Mouse (Mus musculus): Measurements from ENCODE around the gene Oprm1. TPM values are rescaled to one million over a fixed set of nuclear protein-coding genes. Genes with fewer than 3 reads are reported as not detected.

Gene Oprm1
- polyA plus RNA-seq, 2 experiments from 2014 or later: 1.1 to 2.0 TPM

DNA sequence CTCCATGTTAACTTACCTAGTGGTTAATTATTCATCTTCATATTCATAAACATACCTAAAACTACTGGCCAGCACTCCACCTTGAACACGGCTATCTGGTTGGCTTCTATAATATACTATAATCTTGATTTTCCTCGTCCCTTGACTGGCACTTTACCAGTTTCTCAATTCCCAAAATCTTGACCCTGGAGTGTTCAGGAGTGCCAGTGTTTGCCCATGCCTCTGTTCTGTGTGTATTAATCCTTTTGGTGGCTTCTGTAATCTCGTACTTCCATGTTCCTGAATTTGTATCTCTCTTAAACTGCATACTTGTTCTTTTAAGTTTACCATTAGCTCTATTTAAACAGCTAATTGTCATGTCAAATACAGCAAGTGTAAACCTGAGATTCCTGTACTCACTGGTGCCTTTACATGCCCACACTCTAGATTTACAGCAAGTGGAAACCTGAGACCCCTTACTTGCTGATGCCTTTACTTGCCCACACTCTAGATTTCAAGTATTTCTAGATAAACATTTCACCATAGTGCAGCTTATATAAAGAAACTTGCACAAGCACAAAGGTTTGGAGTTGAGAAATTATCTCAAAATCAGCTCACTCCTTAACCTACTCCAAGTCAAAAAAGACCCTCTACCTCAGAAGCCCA is 138.5 kb downstream of the Oprm1 start:
- ATAC-seq: no peak

DNA sequence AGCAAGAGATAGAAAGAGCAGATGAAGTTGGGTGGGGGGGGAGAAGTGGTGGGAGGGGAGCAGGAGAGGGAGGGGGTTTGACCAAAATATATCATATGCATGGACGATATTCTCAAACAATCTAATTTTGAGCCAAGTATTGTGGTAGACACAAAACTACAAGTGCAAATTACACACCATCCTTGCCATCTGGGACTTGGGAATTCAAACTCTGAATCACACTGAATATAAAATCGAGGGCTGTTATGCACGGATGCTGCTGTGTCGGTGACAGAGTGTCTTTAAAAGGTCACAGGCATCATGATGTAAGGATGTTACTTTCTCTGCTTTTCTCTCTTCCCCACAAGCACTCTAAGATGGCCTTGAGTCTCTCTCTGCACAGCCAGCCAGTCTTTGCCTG is 141.8 kb downstream of the Oprm1 start:
- ATAC-seq: no peak

DNA sequence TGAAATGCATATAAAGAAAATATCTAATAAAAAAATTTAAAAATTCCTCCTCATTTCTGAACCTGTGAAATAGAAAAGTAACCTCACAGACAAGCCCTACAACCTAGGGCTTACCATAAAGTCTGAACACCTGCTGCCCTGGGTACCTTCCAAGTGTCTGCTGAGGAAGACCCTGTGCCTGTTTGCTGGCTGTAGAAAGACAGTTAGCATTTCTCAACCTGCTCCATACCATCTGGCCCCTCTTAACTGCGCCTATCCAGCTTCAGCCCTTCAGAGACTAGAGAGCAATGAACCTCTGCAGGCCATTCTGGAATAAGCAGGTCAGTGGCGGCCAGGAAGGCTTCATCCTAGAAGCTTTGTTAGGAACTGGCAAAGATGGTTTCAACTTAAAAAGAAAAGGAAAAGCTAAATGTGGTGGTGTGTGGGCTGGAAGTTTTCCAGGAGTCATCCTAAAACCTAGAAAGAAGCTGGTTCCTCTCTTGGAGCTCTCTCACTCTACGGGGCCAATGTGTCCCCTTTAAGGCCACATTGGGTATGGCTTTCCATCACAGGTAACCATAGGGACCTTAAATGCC is 143.6 kb downstream of the Oprm1 start:
- ATAC-seq: no peak

DNA sequence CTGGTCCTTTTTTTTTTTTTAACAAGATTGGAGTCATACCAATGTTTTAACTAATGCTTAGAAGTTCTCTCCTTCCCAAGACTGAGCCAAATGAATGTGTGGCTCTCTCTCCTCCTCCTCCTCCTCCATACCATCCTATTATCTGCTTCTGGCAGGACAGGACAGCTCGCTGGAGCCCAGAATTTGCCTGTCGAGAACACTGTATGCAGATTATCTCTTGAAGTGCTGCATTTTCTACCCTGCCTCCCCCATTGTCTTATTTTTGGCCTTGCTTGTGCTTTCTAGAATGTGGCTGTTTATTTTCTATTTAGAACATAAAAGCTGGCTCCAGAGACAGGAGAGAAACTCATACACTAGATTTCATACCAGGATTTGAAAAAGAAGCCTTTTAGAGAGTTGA is 151.5 kb downstream of the Oprm1 start:
- no peak for ATAC-seq

DNA sequence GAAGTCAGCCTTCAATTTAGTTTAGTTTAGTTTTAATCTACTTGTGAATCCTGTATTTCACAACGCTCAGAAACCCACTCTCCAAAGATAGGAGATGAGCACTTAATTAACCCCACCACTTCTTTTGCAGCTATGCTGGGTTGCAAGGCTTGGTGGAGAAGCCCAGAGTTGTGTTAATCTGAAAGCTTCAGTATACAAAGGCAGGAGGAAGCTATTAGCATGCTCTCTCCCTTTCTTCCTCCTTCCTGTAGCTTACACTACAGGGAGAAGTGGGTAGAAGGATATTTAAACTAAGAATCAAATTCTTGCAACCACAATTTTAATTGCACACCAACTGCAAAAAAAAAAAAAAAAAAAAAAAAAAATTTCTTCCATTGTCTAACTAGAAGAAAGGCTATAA is 157.7 kb downstream of the Oprm1 start:
- ATAC-seq: no peak

DNA sequence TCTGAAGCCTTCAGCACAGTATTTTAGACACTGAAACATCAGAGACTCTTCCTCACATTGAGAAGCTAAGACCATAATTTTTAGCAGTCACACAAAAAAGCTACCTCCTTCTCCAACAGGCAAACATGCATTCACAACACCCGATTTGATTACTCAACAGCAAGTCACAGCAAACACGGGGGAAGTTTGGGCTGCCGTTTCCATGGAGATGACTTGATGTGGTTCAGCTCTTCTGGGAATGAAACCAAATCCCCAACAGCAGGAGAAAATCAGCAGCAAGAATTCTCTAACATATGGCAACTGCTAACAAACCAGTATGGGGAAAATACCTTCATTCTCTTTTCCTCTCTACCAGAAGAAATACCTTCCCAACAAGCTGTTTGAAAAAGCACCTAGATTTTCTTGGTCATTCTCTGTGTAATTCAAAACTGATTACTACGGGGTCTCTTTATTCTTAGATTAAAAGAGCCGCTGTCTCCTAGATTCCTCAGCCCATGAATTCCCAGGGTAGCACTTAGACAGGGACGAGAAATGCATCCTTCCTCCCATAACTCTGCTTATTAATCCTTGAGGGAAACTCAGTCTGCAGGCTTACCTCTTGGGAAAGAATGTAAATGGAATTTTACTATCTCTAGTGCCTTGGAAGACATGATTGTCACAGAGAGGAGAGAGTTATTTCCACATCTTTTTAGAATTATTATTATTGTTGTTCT is 158.4 kb downstream of the Oprm1 start:
- ATAC-seq: no peak

DNA sequence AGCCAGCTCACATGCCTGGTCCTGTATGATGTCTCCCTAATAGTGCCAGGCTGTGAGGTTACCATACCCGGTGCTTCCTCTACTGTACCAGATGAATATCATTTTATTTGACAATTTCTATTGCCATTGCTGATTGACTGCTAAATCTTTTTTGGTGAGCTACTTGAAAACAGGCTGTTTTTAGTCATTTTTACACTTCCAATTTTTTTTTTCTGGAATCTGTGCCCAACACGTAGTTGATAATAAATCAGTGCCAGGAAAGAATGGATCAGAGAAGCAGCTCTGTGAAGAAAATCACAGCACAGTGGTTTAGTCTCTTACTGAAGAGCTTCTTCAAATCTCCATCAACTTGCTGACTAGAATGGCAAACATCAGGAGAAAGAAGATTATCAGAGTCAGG is 168.4 kb downstream of the Oprm1 start:
- no peak for ATAC-seq

DNA sequence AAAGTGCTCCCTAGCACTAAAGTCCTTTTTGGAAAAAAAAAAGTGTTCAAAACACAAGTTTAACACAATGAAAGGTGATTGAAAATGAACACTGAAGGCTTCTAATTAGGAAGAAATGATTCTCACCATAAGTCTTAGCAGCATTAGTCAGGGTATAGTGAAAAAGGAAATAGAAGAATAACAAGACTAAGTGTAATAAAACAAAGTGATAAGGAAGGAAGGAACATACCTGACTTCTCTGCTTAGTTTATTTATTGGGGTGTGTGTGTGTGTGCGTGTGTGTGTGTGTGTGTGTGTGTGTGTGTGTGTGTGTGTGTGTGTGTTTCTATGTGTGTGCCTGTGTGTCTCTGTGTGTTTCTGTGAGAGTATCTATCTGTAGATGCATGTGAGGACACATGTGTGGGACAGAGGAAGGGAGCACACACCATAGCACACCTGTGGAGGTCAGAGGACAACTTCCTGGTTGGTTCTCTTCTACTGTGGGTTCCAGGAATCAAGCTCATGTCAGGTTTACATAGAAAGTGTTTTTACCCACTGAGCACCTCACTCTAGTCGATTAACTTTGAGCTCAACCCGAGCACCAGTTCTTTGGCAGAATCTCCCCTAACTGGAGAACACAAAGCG is 169.4 kb downstream of the Oprm1 start:
- peak; percentile 49 for ATAC-seq

DNA sequence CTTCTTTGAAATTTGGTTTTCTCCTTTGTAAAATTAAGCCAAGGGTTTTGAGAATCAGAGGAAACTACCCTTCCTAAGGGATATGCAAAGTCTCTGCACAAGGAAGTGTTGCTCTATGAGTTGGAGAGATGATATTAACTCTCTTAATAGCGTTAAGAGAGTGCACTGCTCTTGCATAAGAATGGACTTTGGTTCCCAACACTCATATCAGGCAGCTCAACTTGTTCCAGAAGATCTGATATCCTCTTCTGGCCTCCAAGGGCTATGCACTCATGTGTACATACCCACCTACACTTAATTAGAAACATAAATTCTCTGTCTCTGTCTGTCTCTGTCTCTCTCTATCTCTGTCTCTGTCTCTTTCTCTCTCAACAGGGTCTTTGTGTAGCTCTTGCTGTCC is 170.6 kb downstream of the Oprm1 start:
- no peak for ATAC-seq

DNA sequence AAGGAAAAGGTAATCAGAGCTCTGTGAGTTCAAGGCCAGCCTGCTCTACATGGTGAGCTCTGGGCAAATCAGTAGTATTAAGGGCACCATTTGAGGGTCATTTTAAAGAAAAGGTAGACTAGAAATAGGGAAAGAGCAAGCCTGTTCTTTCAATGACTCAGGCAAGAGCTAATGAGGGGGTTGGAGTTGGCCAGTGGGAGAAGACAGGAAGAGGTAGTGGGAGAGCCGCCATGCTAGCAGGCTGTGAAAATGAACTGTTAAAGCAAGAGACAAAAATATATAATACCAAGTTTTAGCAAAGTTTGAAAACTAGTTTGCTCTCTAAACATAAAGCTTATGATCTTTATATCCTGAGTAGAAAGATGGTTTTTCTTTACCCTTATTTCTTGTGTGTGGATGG is 172.1 kb downstream of the Oprm1 start:
- ATAC-seq: no peak

DNA sequence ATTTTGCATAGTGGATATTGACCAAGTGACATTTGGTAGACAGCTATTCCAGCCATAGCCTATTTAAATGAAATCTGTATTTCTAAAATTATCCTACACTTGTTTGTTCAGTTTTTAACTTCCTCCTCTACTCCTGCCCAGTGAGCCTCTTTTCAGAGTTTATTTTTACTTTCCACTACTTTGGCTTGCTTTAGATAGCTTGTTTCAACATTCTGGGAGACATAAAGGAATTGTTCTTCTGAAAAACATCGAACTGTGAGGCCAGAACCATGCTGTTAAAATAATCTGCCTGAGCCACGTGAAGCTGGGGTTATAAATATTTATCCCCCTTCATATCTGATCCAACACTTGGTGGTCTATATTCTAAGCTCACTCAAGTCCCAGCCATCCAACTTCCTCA is 172.6 kb downstream of the Oprm1 start:
- ATAC-seq: no peak

DNA sequence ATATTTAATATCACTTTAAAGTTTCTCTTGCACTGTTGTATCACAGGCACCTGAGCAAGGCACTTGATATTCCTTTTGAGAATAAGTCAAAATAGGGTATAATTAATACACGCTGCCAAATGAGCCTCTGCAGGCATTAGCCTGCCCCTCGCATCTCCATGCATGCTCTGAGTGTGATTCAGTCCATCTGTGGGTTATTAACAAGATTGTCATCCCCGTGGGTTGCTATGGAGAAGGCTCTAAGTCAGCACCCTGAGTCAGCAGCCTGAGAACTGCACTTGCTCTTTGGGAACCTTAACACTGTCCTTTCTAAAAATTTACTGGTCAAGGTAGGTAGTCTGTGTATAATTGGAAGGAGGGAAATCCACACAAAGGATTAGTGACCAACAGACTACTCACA is 176.5 kb downstream of the Oprm1 start:
- no peak for ATAC-seq

DNA sequence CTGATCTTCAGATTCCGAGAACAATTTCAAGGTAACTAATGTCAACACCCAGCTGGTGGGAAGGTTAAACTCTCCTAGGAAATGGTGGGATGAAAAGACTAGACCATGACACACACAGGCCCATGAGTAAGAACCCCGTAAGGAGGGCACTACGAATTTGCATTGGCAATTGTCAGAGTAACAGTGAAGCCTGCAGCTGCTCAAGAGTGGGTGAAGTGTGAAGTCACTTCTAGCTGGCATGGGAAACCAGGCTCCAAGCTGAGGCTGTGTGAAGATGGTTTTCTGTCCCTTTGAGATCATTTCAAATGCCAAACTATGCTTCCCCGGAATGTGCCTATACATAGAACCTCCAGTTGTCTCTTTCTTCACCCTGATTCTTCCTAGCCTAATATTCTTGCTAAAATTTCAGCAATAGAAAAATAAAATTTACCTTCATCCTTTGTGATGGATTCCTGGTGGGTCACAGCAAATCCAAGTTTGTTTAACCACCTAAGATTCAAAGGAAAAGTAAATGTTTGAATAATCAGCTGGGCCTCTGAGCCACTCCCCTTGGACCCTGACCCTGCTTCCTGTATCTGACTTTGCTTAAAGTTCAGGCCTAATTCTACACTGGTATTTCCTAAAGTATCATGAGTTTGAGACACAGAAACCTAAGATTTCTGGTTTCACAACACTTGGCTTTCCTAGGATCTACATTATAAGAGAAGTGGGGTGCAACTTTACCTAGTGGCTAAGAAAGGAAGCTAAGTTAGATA is 178.5 kb downstream of the Oprm1 start:
- ATAC-seq: no peak

DNA sequence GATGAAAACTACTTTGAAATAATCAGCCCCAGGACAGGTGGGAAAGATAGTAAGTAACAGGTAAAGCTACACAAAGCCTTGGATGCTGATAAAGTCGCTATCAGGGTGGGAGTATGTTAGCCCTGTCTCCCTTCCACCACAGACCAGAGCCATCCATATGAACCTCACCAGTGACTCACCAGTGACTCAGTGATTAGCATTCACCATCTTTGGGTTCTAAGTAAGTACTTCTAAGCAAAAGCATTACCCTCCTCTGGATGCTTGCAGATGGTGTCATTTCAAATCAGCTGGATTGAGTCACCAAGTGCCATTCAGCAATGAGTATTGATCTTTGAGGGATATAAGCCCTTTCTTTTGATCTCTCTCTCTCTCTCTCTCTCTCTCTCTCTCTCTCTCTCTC is 194.8 kb downstream of the Oprm1 start:
- ATAC-seq: peak; percentile 13

DNA sequence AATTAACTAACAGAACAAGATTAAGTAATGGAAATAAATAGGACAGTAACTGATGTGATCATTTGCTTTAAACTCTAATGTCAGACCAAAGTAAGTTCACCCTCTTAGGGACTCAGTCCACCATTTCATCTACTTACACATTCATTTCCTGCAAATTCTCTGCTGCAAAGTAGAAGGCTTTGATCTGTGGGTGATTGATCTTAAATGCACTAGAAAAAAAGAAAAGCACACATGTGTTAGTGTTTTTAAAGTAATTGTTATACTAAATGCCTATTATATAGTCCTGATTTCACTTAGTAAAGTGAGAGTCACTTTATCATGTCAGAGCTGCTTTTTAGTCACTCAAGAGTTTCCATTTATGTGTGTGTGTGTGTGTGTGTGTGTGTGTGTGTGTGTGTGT is 196.2 kb downstream of the Oprm1 start:
- ATAC-seq: peak; percentile 70

DNA sequence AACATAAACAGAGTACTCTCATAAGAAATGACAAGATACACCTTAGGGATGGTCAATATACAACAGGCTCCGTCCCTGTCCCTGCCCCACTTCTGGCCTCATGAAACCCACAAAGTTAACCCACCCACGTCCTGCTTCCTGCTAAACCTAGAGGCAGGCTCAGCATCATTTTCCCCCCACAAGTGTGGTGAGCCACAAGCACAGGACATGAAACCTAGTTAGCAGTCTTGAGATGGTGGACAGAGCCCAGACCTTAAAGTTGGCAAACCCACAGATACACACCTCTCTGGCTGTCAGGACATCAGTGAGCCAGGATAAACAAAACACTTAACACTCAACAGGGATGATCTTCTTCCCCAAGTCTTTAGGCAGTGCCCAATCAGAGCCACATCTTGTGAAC is 198.1 kb downstream of the Oprm1 start:
- peak; percentile 56 for ATAC-seq

DNA sequence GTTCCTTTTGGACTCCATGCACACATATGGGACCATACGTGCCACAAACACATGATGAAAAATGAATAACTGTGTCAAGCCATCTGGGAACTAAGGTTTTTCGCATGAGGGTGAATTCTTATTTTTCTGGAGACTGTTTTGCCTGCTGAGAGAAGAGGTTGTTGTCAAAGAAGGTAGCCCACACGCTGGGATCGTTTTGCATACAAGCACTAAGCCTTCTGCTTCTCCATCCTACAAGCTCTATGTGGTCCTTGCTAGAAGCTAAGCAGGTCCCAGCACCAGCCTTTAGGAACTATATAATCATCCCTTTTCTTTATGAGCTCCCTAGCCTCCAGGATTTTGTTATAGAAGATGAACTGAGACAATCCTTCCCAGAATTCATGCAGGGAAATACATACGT is 200.5 kb downstream of the Oprm1 start:
- no peak for ATAC-seq

DNA sequence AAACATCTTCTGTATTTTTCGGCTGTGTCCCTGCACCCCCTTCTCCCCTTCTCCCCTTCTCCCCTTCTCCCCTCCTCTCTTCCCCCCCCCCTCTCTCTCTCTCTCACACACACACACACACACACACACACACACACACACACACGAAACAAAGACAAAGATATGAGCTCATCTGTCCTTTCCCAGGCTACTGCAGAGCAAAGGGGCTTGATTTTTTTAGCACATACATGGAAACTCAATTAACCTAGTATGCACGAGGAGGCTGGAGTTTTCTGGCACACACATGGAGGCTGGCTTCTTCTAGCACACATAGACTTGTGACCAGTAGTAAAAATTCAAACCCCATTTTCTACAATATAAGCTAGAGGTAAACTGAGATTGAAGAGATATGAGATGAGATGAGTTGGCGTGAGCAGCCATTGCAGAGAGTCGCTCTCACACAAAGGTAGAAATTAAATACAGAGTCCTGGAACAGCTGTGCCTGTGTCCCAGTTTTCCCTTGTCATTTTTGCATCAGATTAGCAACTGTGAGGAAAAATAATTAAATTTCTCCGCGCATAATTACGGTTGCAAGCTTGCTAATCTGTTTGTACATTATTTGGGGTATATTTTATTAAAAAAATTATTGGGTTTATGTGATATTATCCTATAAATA is 209.4 kb downstream of the Oprm1 start:
- no peak for ATAC-seq

DNA sequence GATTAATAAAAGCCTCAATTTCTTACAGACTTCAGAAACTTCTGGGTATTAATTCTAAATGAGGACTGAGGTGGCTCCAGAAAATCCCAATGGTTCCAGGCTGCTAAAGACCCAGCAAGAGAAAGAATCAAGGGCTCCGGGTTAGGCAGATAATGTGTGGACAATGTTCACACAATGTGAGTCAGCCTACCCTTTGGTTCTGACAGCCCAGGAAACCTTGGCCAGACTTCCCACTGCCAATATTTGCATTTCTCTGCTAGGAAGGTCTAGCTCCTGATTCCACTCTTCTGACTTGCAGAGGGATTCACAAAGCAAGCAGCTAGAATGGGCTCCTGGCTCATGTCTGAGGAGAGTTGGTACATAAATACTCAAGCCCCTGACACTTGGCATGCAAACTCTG is 210.0 kb downstream of the Oprm1 start:
- ATAC-seq: no peak

DNA sequence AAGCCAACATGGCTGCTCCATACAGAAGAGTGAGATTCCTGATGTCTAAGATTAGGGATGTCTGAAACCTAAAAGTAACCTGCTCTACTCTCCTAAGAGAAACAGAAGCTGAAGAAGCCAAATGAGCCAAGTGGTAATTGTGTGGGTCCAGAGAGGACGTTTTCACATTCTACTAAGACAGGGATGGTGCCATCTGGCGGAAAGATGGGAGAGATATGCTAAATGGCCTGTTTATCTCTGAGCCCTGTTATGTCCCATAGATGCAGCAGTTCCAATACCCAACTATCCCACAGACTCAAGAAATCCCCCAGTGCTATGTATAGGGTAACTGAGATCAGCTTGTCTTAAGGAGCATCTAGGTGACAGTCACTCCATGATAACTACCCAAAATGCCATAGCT is 219.5 kb downstream of the Oprm1 start:
- ATAC-seq: no peak

DNA sequence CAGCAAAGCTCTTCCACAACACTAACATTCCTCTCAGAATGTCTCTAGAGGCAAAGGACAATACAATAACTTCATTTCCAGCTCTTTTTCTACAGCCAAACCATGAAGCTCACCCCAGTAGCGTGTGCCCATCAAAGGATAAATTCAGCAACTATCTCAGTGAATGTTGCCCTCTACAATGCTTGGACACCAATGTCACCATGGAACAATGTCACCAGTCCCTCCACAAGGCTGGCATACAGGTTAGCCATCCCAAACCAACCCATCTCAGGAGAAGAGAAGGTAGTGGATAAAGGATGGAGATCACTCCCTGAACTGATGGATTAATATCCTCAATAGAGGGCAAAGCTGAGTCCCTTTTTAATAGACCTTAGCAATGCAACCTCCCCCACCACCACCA is 220.4 kb downstream of the Oprm1 start:
- ATAC-seq: no peak

DNA sequence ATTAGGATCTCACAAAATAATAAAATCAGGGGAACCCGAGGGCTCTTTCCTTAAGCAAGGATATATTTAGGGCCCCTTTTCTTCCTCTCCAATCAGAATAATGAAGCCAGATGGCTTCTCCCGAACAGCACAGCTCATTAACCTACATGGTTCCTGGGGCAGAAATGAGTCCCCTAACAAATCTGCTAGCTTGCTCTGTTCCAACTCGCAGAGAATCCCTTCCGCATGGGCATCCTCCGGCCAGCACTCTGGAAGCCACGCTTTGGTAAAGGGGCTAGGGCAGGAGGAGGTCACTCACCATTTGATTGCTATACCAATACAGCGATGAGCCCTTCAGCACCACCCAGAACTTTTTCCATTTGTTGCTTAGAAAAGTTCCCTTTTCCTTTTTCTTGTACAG is 220.9 kb downstream of the Oprm1 start:
- ATAC-seq: no peak

DNA sequence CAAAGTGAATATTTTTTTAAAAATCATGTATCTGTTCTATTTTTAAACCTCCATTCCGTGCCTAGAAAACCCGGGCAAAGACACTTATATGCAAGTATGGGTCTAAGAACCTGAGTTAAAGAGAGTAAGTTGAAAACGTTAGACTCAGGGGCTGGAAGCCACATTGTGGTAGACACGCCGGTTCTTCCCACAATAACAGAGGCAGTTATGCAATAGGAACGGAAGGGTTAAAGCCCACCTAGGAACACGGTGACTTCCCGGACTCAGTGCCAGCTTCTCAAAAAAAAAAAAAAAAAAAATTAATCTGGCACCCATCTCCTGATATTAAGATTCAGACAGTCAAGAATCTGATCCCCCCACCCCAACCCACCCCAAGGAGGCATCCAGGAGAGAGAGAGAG is 221.5 kb downstream of the Oprm1 start:
- no peak for ATAC-seq
